Mouse (Mus musculus): ENCODE data around the gene Plpp3.

- TF ChIP-seq CTCF (conservative IDR thresholded peaks at IDR 0.05; ENCODE audit: low read length), result no peak
- TF ChIP-seq NANOG (IDR thresholded peaks at IDR 0.05; ENCODE audit: borderline replicate concordance, low read length), result no peak
Measured at GRCm38 (mm10) chr4:105273486-105273885, 116.3 kb downstream of the Plpp3 start.
